Comparison of ENCODE assay signal across 8 mouse cellular contexts in genomic region chr19:47412566-47413248, GRCm38 (mm10). TPM values are rescaled to one million over a fixed set of nuclear protein-coding genes. Genes with fewer than 3 reads are reported as not detected.
DNase-seq lines count a peak whose midpoint lies in the region; ATAC-seq and TF ChIP-seq lines count a peak whose summit lies in the region.

No protein-coding gene starts in this region.

- H3K4me3 ChIP-seq in gastrocnemius, adult 2 months, result no peak overlapping the region
- H3K4me3 ChIP-seq in spleen, adult 2 months (ENCODE audit: extremely low read depth, insufficient read depth, insufficient read length), result no peak overlapping the region
- no peak overlapping the region for H3K4me3 ChIP-seq in liver, embryonic 15.5 days (replicated peaks)

- no peak for TF ChIP-seq POLR2A in spleen, adult 2 months (IDR thresholded peaks at IDR 0.05; ENCODE audit: low read depth, low read length)

- intact Hi-C loops in gastrocnemius, adult 2 months (cut with DNase I), result no loop called here
- intact Hi-C loops in gastrocnemius, postnatal 14 days (cut with DNase I; ENCODE audit: low total_unique reads), result no loop called here

- peaks cover 3% of the 10 kb centered on the region; the same call in 1 of the 2 replicates for H3K36me3 ChIP-seq in spleen, adult 2 months (ENCODE audit: control insufficient read depth, insufficient read depth, low read length)
- 0 out of 2 replicates have a peak, but pooled peaks cover 4% of the 10 kb centered on the region for H3K36me3 ChIP-seq in liver, embryonic 15.5 days (replicated peaks)

- H3K27me3 ChIP-seq in spleen, adult 2 months (ENCODE audit: control insufficient read depth, insufficient read depth, low read length), result no peaks in the 10 kb centered on the region
- no peaks in the 10 kb centered on the region for H3K27me3 ChIP-seq in liver, embryonic 15.5 days

- H3K4me2 ChIP-seq in liver, embryonic 15.5 days, result no peak overlapping the region

- no peaks in the 10 kb centered on the region for H3K9me3 ChIP-seq in liver, embryonic 15.5 days (replicated peaks)

- no peak overlapping the region for H3K9ac ChIP-seq in liver, embryonic 15.5 days

- ATAC-seq in liver, embryonic 15.5 days (ENCODE audit: insufficient read depth), result 0 out of 2 replicates have a peak, but pooled peaks have one; percentile 14

- WGBS in spleen, adult 2 months, result 68% methylated on average over 11 of the region's 11 CpGs
- 55% methylated on average over 11 of the region's 11 CpGs for WGBS in liver, embryonic 15.5 days (ENCODE audit: insufficient replicate concordance)

- peak; percentile 42 for DNase-seq in gastrocnemius, adult 2 months
- DNase-seq in gastrocnemius, postnatal 14 days, result no peak
- peak; percentile 12 to 66 for DNase-seq in spleen, adult 2 months (ENCODE audit: low read depth in 1 of 2, low spot score in 2 of 2)
- DNase-seq in spleen, postnatal 14 days (ENCODE audit: low spot score in 2 of 2), result no peak
- peak; percentile 67 to 80 for DNase-seq in thymus, postnatal 36 days
- DNase-seq in right cerebral cortex, postnatal 10 days (ENCODE audit: low spot score in 2 of 2), result no peak
- no peak for DNase-seq in kidney, adult 11 months

- H3K4me1 ChIP-seq in spleen, adult 2 months (ENCODE audit: control insufficient read depth, insufficient read depth, insufficient read length), result peaks cover 22% of the 10 kb centered on the region
- peaks cover 41% of the 10 kb centered on the region for H3K4me1 ChIP-seq in liver, embryonic 15.5 days (replicated peaks)

- peak; percentile 31; the same call in 1 of the 2 replicates for TF ChIP-seq CTCF in gastrocnemius, adult 2 months (IDR thresholded peaks at IDR 0.05)
- peak; percentile 35; the same call in 1 of the 2 replicates for TF ChIP-seq CTCF in spleen, adult 2 months (IDR thresholded peaks at IDR 0.05; ENCODE audit: extremely low read depth, insufficient read depth, insufficient read length, insufficient replicate concordance)

- H3K27ac ChIP-seq in gastrocnemius, adult 2 months, result peak overlapping the region; percentile 55
- H3K27ac ChIP-seq in spleen, adult 2 months (ENCODE audit: insufficient read depth, low read length), result no peak overlapping the region
- 0 out of 2 replicates have a peak overlapping the region, but pooled peaks have one; percentile 2 for H3K27ac ChIP-seq in liver, embryonic 15.5 days (replicated peaks)

RNA-seq across cellular contexts. Expression of gene Sh3pxd2a, which starts 51.5 kb away (rescaled TPM):
- total RNA-seq in gastrocnemius, adult 2 months (2021), result 10 to 100 TPM; 37.7 to 44.7 TPM
- total RNA-seq in gastrocnemius, postnatal 14 days (2021), result 10 to 100 TPM; 50.6 to 58.9 TPM
- polyA plus RNA-seq in spleen, adult 2 months (2012; rRNA removed), result 12.1 and 13.1 TPM in 2 replicates
- 0.50 and 0.63 TPM in 2 replicates for polyA plus RNA-seq in liver, embryonic 15.5 days (2015; fragmentation: Nextera tagmentation; extraction: Ambion mirVana)

Comparison
In these comparisons a context has a peak if more than half of its experiments do, and no peak if none do; other contexts are left out.
1. DNase-seq: peak in gastrocnemius, adult 2 months (single experiment), spleen, adult 2 months (2 of 2) and thymus, postnatal 36 days (2 of 2); none in gastrocnemius, postnatal 14 days (single experiment), spleen, postnatal 14 days (0 of 2), right cerebral cortex, postnatal 10 days (0 of 2) and kidney, adult 11 months (single experiment).